Mouse (Mus musculus) forebrain, embryonic 13.5 days (tissue): ENCODE measurements at regions not wholly inside any gene's neighbourhood (a gene's known extent, or its start where the extent isn't known, plus 50 kb on each side); places are given as distances from the start of the nearest gene placed in this dataset.

Experiments
- ATAC-seq: fragments of 200-750 bp; cut with Nextera tagmentation; 2 replicates; pipeline ENCODE4 v1.8.0; 2017
- H3K27ac ChIP-seq: fragments of 300-500 bp; sonication (generic); 2 replicates; pipeline ENCODE4 v1.5.1; 2015; ENCODE audit warnings: inconsistent platforms, mild to moderate bottlenecking, moderate library complexity
- H3K27me3 ChIP-seq: fragments of 300-500 bp; sonication (generic); 2 replicates; pipeline ENCODE4 v1.6.1; 2015; ENCODE audit warnings: mild to moderate bottlenecking, inconsistent platforms
- H3K36me3 ChIP-seq: fragments of 300-500 bp; sonication (generic); 2 replicates; pipeline ENCODE4 v1.6.1; 2015; ENCODE audit warnings: mild to moderate bottlenecking, inconsistent platforms; ENCODE audit not compliant: poor library complexity, severe bottlenecking
- H3K4me1 ChIP-seq: fragments of 300-500 bp; sonication (generic); 2 replicates; pipeline ENCODE4 v1.6.1; 2015; ENCODE audit warnings: inconsistent platforms
- H3K4me2 ChIP-seq: fragments of 300-500 bp; sonication (generic); 2 replicates; pipeline ENCODE4 v1.6.1; 2015; ENCODE audit warnings: inconsistent platforms, mild to moderate bottlenecking, moderate library complexity
- H3K4me3 ChIP-seq: fragments of 300-500 bp; sonication (generic); 2 replicates; pipeline ENCODE4 v1.5.1; 2015; ENCODE audit warnings: mild to moderate bottlenecking, inconsistent platforms
- H3K9ac ChIP-seq: fragments of 300-500 bp; sonication (generic); 2 replicates; pipeline ENCODE4 v1.6.1; 2015; ENCODE audit warnings: mild to moderate bottlenecking, inconsistent platforms
- H3K9me3 ChIP-seq: fragments of 300-500 bp; sonication (generic); replicated peaks from 2 replicates; pipeline ENCODE4 v1.6.1; 2016; ENCODE audit warnings: inconsistent platforms
- WGBS: fragments of 180-500 bp; shearing (Covaris S2); methylation state at CpG from one replicate; pipeline ENCODE4 v1.1.7; 2015; 5-methylcytosine and 5-hydroxymethylcytosine counted together

DNA sequence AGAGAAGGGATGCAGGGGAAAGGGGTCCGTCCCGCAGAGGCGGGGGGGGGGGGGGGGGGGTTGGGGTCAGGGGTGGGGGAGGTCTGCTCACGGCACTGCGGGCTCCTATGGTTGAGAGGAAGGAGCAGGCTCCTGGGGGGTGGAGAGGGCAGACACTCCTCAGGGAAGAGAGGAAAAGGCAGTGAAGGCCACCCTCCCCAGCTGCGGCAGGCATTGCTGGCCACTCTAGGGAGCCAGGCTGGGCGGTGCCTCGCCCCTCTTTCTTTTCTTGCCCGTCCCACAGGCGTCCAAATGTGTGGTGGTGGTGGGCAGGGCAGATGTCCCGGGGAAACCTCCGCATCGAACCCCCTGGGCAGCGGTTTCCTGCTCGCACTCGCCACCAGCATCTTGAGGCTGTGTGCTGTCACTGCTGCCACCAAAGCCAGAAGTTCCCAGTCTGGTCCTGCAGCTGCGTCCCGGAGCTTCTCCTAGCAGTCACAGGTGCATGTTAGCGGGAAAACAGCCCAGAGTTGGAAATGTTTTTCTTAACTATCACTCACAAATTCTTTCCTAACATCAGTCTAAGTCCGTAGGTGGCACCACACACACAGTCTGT, 110.4 kb downstream of the Dsel start:
- Histone ChIP-seq H3K4me3 (peak overlapping the region; percentile 24), H3K36me3 (no peaks in the 10 kb centered on the region), H3K9ac (peak overlapping the region; percentile 46), H3K4me2 (peak overlapping the region; percentile 55), H3K9me3 (no peaks in the 10 kb centered on the region), H3K4me1 (0 out of 2 replicates have a peak, but pooled peaks cover 4% of the 10 kb centered on the region), H3K27ac (no peak overlapping the region), H3K27me3 (no peaks in the 10 kb centered on the region)
- 15% methylated on average over 16 of the region's 20 CpGs for WGBS
- peak; percentile 58; the same call in 1 of the 2 replicates for ATAC-seq
